Mouse (Mus musculus): ENCODE measurements around the gene Ces3a.
"Not testable (repeated sequence)": the region's sequence is repeated elsewhere in the genome, so short reads cannot be mapped to it uniquely, and the experiment has no call there.

Ces3a gene

GRCm38 (mm10) chr8:105048371-105048854 is at the start of gene Ces3a:
Gene Ces3a, plus strand, starts transcription at chr8:105048601.
- DNase-seq = no peak

- DNase-seq = no peak
These were observed 49.2 kb upstream of the Ces3a start for GRCm38 (mm10) chr8:104999183-104999582.

GRCm38 (mm10) chr8:105000586-105000985 is 47.8 kb upstream of the Ces3a start, which contains the start of gene Ces2h:
Gene Ces2h, plus strand, starts transcription at chr8:105000853.
- DNase-seq = no peak

GRCm38 (mm10) chr8:105010000-105010399 is 38.4 kb upstream of the Ces3a start:
- DNase-seq = no peak

- no peak for DNase-seq
These were observed 37.3 kb upstream of the Ces3a start for GRCm38 (mm10) chr8:105011136-105011535.

GRCm38 (mm10) chr8:105014391-105014790 is 34.0 kb upstream of the Ces3a start:
- no peak for DNase-seq

GRCm38 (mm10) chr8:105021954-105022353 is 26.4 kb upstream of the Ces3a start:
- no peak for DNase-seq

- peak; percentile 3 for DNase-seq
These were observed 25.3 kb upstream of the Ces3a start for GRCm38 (mm10) chr8:105023087-105023486.

GRCm38 (mm10) chr8:105025050-105025449 is 23.4 kb upstream of the Ces3a start:
- no peak for DNase-seq

GRCm38 (mm10) chr8:105043510-105043909 is 4.9 kb upstream of the Ces3a start:
- DNase-seq = no peak

- no peak for DNase-seq
These were observed 2.5 kb upstream of the Ces3a start for GRCm38 (mm10) chr8:105045824-105046401.

- DNase-seq = no peak
These were observed 7.8 kb downstream of the Ces3a start for GRCm38 (mm10) chr8:105056211-105056610.

GRCm38 (mm10) chr8:105060056-105060455 is 11.7 kb downstream of the Ces3a start:
- no peak for DNase-seq

GRCm38 (mm10) chr8:105066761-105067160 is 18.4 kb downstream of the Ces3a start:
- peak; percentile 2 for DNase-seq

- DNase-seq = not testable (repeated sequence)
These were observed 19.5 kb downstream of the Ces3a start for GRCm38 (mm10) chr8:105067905-105068304.

GRCm38 (mm10) chr8:105068971-105069370 is 20.6 kb downstream of the Ces3a start:
- no peak for DNase-seq

GRCm38 (mm10) chr8:105076601-105077000 is 28.2 kb downstream of the Ces3a start:
- DNase-seq = no peak

GRCm38 (mm10) chr8:105077071-105077470 is 28.7 kb downstream of the Ces3a start:
- no peak for DNase-seq

GRCm38 (mm10) chr8:105078591-105078990 is 30.2 kb downstream of the Ces3a start:
- DNase-seq = no peak

- DNase-seq = no peak
These were observed 32.5 kb downstream of the Ces3a start for GRCm38 (mm10) chr8:105080814-105081336.

GRCm38 (mm10) chr8:105083449-105084050 is 35.1 kb downstream of the Ces3a start, which contains the start of gene Ces3b:
Gene Ces3b, plus strand, starts transcription at chr8:105083753.
- no peak for DNase-seq

GRCm38 (mm10) chr8:105088166-105088565 is 39.8 kb downstream of the Ces3a start:
- DNase-seq = not testable (repeated sequence)

- DNase-seq = no peak
These were observed 40.2 kb downstream of the Ces3a start for GRCm38 (mm10) chr8:105088581-105088980.

GRCm38 (mm10) chr8:105093992-105094391 is 45.6 kb downstream of the Ces3a start:
- DNase-seq = no peak

All from cerebellum, adult 8-10 months (tissue).